Mouse (Mus musculus): ENCODE measurements around the gene Zfp202. TPM values are rescaled to one million over a fixed set of nuclear protein-coding genes. Genes with fewer than 3 reads are reported as not detected.

Gene Zfp202
- polyA plus RNA-seq, 1 experiment from 2014 or later = 11.1 TPM

- Histone ChIP-seq H3K4me3 (replicated peaks; ENCODE audit: low read length) (no peak overlapping the region), H3K9ac (no peak overlapping the region), H3K27ac (no peak overlapping the region), H3K4me1 (replicated peaks; ENCODE audit: control insufficient read depth, insufficient read depth, low read length) (no peaks in the 10 kb centered on the region), H3K27me3 (ENCODE audit: control insufficient read depth, insufficient read depth, low read length) (no peaks in the 10 kb centered on the region), H3K4me2 (replicated peaks) (no peak overlapping the region), H3K36me3 (replicated peaks; ENCODE audit: control insufficient read depth, insufficient read depth) (no peaks in the 10 kb centered on the region), H3K9me3 (ENCODE audit: control insufficient read depth, low read length) (peaks cover 3% of the 10 kb centered on the region; the same call in 1 of the 2 replicates)
- no peak for DNase-seq (ENCODE audit: low spot score)
- no peak for ATAC-seq (ENCODE audit: low FRiP score)
- WGBS = 74% methylated on average over 3 of the region's 3 CpGs
These were observed 60.3 kb downstream of the Zfp202 start for GRCm38 (mm10) chr9:40252459-40252858.

Other genes starting within 250 kb of the Zfp202 start
- gene Olfr975, start 240.3 kb upstream of the Zfp202 start, polyA plus RNA-seq (2014; fragmentation: Nextera tagmentation; extraction: Ambion mirVana) = not detected in 2 replicates
- not detected in 2 replicates for gene Olfr976, start 231.2 kb upstream of the Zfp202 start, polyA plus RNA-seq (2014; fragmentation: Nextera tagmentation; extraction: Ambion mirVana)
- gene Olfr978, start 200.2 kb upstream of the Zfp202 start, polyA plus RNA-seq (2014; fragmentation: Nextera tagmentation; extraction: Ambion mirVana) = not detected in 2 replicates
- gene Olfr979, start 188.9 kb upstream of the Zfp202 start, polyA plus RNA-seq (2014; fragmentation: Nextera tagmentation; extraction: Ambion mirVana) = not detected in 2 replicates
- not detected in 2 replicates for gene Olfr980, start 182.7 kb upstream of the Zfp202 start, polyA plus RNA-seq (2014; fragmentation: Nextera tagmentation; extraction: Ambion mirVana)
- gene Olfr981, start 170.9 kb upstream of the Zfp202 start, polyA plus RNA-seq (2014; fragmentation: Nextera tagmentation; extraction: Ambion mirVana) = not detected in 2 replicates
- gene Olfr982, start 118.5 kb upstream of the Zfp202 start, polyA plus RNA-seq (2014; fragmentation: Nextera tagmentation; extraction: Ambion mirVana) = not detected in 2 replicates
- not detected in 2 replicates for gene Olfr983, start 98.7 kb upstream of the Zfp202 start, polyA plus RNA-seq (2014; fragmentation: Nextera tagmentation; extraction: Ambion mirVana)
- not detected in 2 replicates for gene Olfr984, start 78.1 kb upstream of the Zfp202 start, polyA plus RNA-seq (2014; fragmentation: Nextera tagmentation; extraction: Ambion mirVana)
- gene Olfr985, start 62.1 kb upstream of the Zfp202 start, polyA plus RNA-seq (2014; fragmentation: Nextera tagmentation; extraction: Ambion mirVana) = not detected in 2 replicates
- not detected in 2 replicates for gene Tmem225, start 44.2 kb upstream of the Zfp202 start, polyA plus RNA-seq (2014; fragmentation: Nextera tagmentation; extraction: Ambion mirVana)
- gene Olfr986, start 11.4 kb upstream of the Zfp202 start, polyA plus RNA-seq (2014; fragmentation: Nextera tagmentation; extraction: Ambion mirVana) = not detected in 2 replicates
- gene Scn3b, start 76.9 kb downstream of the Zfp202 start, polyA plus RNA-seq (2014; fragmentation: Nextera tagmentation; extraction: Ambion mirVana) = 168 and 194 TPM in 2 replicates

All from hindbrain, embryonic 14.5 days (tissue).